Mouse (Mus musculus) lung, embryonic 16.5 days (tissue): ENCODE measurements at regions not wholly inside any gene's neighbourhood (a gene's known extent, or its start where the extent isn't known, plus 50 kb on each side); places are given as distances from the start of the nearest gene placed in this dataset.

Experiments used
- ATAC-seq: fragments of 200-750 bp; cut with Nextera tagmentation; 2 replicates; pipeline ENCODE4 v1.8.0; 2017; ENCODE audit warnings: low read depth, mild to moderate bottlenecking, moderate library complexity
- H3K27ac ChIP-seq: fragments of 300-500 bp; sonication (generic); 2 replicates; pipeline ENCODE4 v1.5.1; 2014; ENCODE audit warnings: mild to moderate bottlenecking, control low read depth, low read length
- H3K27me3 ChIP-seq: fragments of 300-500 bp; sonication (generic); 2 replicates; pipeline ENCODE4 v1.6.1; 2014; ENCODE audit warnings: low read depth, low read length, mixed read lengths; ENCODE audit not compliant: control insufficient read depth, insufficient read depth
- H3K36me3 ChIP-seq: fragments of 300-500 bp; sonication (generic); 2 replicates; pipeline ENCODE4 v1.6.1; 2014; ENCODE audit warnings: low read length; ENCODE audit not compliant: control insufficient read depth, insufficient read depth
- H3K4me1 ChIP-seq: fragments of 300-500 bp; sonication (generic); replicated peaks from 2 replicates; pipeline ENCODE4 v1.6.1; 2014; ENCODE audit warnings: low read length, mixed read lengths; ENCODE audit not compliant: control insufficient read depth, insufficient read depth
- H3K4me2 ChIP-seq: fragments of 300-500 bp; sonication (generic); 2 replicates; pipeline ENCODE4 v1.6.1; 2014; ENCODE audit warnings: low read depth, low read length, control low read depth
- H3K4me3 ChIP-seq: fragments of 300-500 bp; sonication (generic); 2 replicates; pipeline ENCODE4 v1.5.1; 2014; ENCODE audit warnings: mild to moderate bottlenecking, low read length, control low read depth
- H3K9ac ChIP-seq: fragments of 300-500 bp; sonication (generic); 2 replicates; pipeline ENCODE4 v1.6.1; 2014; ENCODE audit warnings: low read length, control low read depth
- H3K9me3 ChIP-seq: fragments of 300-500 bp; sonication (generic); 2 replicates; pipeline ENCODE4 v1.6.1; 2016; ENCODE audit warnings: low read length; ENCODE audit not compliant: control insufficient read depth
- WGBS: fragments of 180-500 bp; shearing (Covaris S2); extraction: QIAGEN DNeasy Blood & Tissue Kit; methylation state at CpG from one replicate; pipeline ENCODE4 v1.1.7; 2014; 5-methylcytosine and 5-hydroxymethylcytosine counted together

DNA sequence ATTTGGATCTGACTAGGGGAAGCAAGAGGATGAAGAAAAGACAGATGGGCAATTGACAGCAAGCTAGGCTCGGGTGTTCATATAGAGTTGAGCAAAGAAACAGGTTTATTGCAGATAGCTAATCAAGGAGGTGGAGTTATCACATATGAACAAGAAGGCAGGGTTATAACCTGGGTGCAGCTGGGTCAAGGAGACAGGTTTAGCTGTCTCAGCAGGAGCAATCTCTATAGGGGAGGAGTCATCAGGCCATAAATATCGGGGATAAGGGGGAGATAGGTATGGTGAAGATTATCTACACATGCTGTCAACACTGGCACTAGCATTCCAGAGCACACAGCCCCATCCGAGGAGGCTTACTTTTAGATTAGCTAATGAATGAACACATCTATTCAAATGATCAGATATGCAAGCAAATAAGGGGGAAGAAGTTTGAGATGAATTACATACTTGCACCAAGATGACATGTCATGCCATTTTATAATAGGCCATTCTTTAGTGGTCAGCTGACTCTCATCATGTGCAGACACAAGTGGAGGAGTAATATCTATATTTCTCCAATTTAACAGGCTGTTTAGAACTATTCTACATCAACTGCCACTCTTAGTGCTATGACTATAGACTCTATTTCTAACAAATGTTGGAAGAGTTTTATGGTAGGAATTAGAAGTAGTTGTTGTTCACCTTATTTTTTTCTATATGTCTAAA is 76.9 kb downstream of the Lhx9 start:
- 53% methylated on average over 3 of the region's 3 CpGs for WGBS
- no peak for ATAC-seq

DNA sequence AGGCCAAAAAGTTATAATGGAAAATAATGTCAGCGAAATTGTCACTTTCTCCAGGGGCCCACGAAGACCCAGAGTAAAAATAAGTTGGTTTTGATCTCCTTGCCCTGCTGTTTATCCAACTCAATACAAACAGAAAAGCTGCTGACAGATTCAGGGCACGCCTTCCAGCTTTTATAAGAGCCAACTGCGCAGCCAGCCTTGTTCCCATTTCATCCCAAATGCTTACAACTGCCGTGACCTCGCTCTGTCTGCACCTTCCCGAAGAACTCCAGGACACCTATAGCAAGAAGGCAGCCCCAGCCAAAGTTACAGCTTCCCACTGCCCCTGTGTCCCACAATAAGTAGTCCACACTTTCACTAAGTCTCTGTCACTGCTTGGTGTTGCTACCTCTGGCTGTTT is 85.5 kb downstream of the Lhx9 start:
- WGBS: 47% methylated on average over 7 of the region's 7 CpGs
- no peak for ATAC-seq
- no peak overlapping the region for H3K4me2 ChIP-seq

More for the DNA sequence above, 76.9 kb downstream of the Lhx9 start:
- Histone ChIP-seq H3K9ac (no peak overlapping the region), H3K4me3 (no peak overlapping the region), H3K4me2 (no peak overlapping the region), H3K27me3 (no peaks in the 10 kb centered on the region), H3K27ac (no peak overlapping the region), H3K9me3 (no peaks in the 10 kb centered on the region), H3K4me1 (no peaks in the 10 kb centered on the region), H3K36me3 (no peaks in the 10 kb centered on the region)

DNA sequence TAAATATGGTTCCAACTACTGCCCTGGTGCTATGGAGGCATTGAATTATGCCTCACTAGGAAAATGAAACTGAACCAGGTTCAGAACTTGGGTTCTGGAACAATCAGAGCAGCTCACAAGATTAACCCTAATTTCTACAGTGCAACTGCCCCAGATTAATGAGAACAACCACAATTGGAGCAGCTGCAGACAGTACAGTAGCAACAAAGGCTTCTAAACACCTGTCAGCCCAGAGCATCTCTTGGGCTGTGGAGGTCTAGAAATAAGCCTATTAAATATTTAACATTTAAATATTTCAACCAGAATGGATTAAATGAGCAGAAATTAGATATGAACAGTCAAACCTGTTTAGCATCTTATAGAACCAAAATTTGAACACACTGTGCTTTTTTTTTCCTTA is 90.6 kb downstream of the Lhx9 start:
- ATAC-seq: no peak
- Histone ChIP-seq H3K36me3 (no peaks in the 10 kb centered on the region), H3K4me3 (no peak overlapping the region), H3K9me3 (no peaks in the 10 kb centered on the region), H3K4me1 (no peaks in the 10 kb centered on the region), H3K27ac (no peak overlapping the region), H3K9ac (no peak overlapping the region), H3K27me3 (no peaks in the 10 kb centered on the region), H3K4me2 (no peak overlapping the region)

More for the DNA sequence above, 85.5 kb downstream of the Lhx9 start:
- no peak overlapping the region for H3K9ac ChIP-seq
- H3K36me3 ChIP-seq: no peaks in the 10 kb centered on the region
- H3K27ac ChIP-seq: no peak overlapping the region
- H3K9me3 ChIP-seq: no peaks in the 10 kb centered on the region
- H3K4me3 ChIP-seq: no peak overlapping the region
- no peaks in the 10 kb centered on the region for H3K4me1 ChIP-seq
- no peaks in the 10 kb centered on the region for H3K27me3 ChIP-seq

DNA sequence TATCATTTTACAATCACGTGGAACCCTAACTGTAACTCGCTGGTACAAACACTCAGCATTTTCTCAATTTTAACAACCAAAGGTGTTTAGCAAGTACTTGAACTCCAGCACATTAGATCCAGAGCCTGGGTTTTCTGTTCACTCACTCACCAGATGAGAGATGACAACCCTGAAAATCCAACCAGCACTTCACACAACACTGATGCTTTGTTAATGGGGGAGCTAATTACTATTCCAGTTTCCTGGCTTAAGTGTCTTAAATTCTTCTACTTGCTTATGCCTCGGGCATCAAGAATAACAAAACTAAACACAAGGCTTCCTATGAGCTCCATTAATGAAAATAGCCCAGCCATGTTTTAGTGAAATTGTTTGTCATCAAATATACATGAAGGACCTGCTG is 113.4 kb upstream of the Nek7 start:
- no peak for ATAC-seq
- Histone ChIP-seq H3K36me3 (no peaks in the 10 kb centered on the region), H3K27ac (no peak overlapping the region), H3K27me3 (no peaks in the 10 kb centered on the region), H3K4me3 (no peak overlapping the region), H3K4me2 (no peak overlapping the region), H3K4me1 (0 out of 2 replicates have a peak, but pooled peaks cover 2% of the 10 kb centered on the region), H3K9ac (no peak overlapping the region), H3K9me3 (no peaks in the 10 kb centered on the region)
- 62% methylated on average over 3 of the region's 3 CpGs for whole genome bisulfite sequencing

DNA sequence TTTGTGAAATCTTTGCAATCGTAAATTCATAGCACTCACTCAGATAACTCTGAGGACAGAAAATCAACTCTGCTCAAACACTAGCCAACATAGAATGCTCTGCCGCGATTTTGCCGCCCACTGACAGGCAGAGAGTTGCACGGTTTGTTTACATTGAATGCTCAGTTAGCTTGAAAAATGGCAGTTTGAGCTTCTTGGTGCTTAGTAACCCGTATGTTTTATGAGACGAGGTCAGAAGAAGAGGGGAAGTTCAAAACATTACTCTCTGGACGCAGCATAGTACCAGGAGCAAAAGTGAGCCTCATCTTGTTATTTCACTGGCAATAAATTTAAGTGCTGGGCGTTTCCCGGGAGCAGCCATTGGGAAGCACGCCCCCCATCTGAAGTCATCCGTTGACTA is 111.1 kb upstream of the Nek7 start:
- ATAC-seq: no peak
- Histone ChIP-seq H3K4me2 (peak overlapping the region; percentile 40), H3K36me3 (no peaks in the 10 kb centered on the region), H3K27me3 (no peaks in the 10 kb centered on the region), H3K4me3 (no peak overlapping the region), H3K9ac (no peak overlapping the region), H3K4me1 (0 out of 2 replicates have a peak, but pooled peaks cover 2% of the 10 kb centered on the region), H3K9me3 (no peaks in the 10 kb centered on the region), H3K27ac (no peak overlapping the region)
- 29% methylated on average over 12 of the region's 12 CpGs for WGBS

DNA sequence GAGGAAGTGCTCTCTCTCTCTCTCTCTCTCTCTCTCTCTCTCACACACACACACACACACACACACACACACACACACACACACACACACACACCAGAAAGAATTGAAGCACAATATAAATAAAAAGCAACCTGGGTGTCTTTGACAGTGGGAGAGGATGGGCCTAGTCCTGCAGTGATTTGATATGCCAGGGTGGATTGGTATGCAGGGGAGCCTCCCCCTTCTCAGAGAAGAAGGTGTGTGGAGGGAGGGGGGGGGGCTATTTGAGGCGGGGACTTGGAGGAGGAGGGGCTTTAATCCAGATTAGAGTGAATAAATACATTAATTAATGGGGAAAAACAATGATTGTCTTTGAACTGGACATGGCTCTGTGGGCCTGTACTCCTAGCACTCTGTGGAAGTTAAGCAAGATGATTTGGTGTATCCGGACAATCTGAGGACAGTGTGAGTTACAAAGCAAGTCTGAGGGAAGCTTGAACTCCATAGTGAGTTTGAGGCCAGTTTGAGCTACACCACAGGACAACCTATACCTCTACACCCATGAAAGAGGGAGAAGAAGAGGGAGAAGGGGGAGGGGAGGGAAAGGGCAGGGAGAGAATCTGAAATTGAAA is 109.3 kb upstream of the Nek7 start:
- no peaks in the 10 kb centered on the region for H3K9me3 ChIP-seq
- no peak for ATAC-seq
- no peak overlapping the region for H3K4me2 ChIP-seq
- 66% methylated on average over 2 of the region's 2 CpGs for WGBS
- no peak overlapping the region for H3K4me3 ChIP-seq
- H3K9ac ChIP-seq: no peak overlapping the region
- H3K4me1 ChIP-seq: 0 out of 2 replicates have a peak, but pooled peaks cover 2% of the 10 kb centered on the region
- H3K27ac ChIP-seq: no peak overlapping the region
- no peaks in the 10 kb centered on the region for H3K36me3 ChIP-seq
- H3K27me3 ChIP-seq: no peaks in the 10 kb centered on the region

DNA sequence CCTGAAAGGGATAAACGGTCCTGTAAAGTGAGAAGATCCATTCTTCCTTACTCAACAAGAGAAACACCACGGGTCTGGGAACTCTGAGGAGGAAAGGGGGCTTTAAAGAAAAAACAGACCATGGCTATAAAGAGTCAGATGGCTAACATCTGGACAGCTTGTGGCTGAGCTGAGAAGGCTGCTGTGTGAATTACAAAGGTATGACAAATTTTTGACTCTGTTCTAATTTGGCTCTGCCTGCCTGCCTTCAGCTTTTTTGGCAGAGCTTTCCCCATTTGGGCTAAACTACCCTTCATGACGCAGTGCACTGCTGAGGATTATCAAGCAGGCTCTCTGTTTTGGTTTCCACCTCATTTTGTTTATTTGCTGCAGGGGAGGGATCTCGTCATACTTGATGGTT is 100.8 kb upstream of the Nek7 start:
- H3K4me3 ChIP-seq: no peak overlapping the region
- no peaks in the 10 kb centered on the region for H3K4me1 ChIP-seq
- H3K9ac ChIP-seq: no peak overlapping the region
- H3K4me2 ChIP-seq: no peak overlapping the region
- no peaks in the 10 kb centered on the region for H3K9me3 ChIP-seq
- no peak for ATAC-seq
- H3K27ac ChIP-seq: no peak overlapping the region
- no peaks in the 10 kb centered on the region for H3K36me3 ChIP-seq
- H3K27me3 ChIP-seq: no peaks in the 10 kb centered on the region
- 34% methylated on average over 4 of the region's 4 CpGs for WGBS

DNA sequence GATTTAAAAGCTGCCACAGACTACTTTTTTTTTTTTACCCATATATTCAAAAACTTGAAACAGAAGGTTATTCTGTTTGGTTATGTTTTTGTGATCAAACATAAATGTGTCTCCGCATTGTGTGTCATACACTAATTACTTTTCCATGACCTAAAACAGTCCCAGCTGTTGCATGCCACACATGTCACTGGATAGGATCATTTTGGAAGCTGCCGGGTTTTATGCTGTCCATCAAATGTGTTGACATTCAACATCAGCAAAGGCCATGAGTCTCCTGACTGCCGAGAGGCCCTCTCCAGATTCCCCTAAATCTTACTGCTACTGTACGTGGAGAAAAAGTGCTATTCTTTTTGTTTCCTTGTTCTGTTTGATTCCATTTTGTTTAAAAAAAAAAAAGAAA is 99.4 kb upstream of the Nek7 start:
- no peak overlapping the region for H3K9ac ChIP-seq
- ATAC-seq: no peak
- H3K9me3 ChIP-seq: no peaks in the 10 kb centered on the region
- no peak overlapping the region for H3K4me3 ChIP-seq
- H3K36me3 ChIP-seq: no peaks in the 10 kb centered on the region
- H3K4me1 ChIP-seq: no peaks in the 10 kb centered on the region
- H3K27me3 ChIP-seq: no peaks in the 10 kb centered on the region
- no peak overlapping the region for H3K27ac ChIP-seq
- WGBS: 62% methylated on average over 4 of the region's 4 CpGs
- H3K4me2 ChIP-seq: no peak overlapping the region

DNA sequence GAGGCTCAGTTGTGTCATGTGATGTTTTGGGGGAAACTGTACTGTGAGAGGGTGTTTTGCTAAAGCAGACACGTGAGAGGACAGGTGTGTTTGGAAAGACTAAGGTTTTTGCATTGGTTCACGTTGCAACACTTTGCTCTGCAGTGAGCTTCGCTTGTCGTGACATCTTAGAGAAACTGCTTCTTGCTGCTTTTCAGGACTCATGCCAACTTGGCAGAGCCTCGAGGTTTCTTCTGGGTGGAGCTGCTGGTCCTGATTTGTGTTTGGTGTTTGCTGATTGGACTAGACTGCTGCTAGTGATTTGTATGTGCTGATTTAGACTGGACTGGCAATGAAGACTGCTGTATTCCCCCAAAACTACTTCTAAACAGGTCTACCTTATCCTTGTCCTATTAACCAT is 97.0 kb upstream of the Nek7 start:
- WGBS: 36% methylated on average over 5 of the region's 5 CpGs
- Histone ChIP-seq H3K4me3 (no peak overlapping the region), H3K36me3 (no peaks in the 10 kb centered on the region), H3K27ac (no peak overlapping the region), H3K9ac (no peak overlapping the region), H3K4me1 (no peaks in the 10 kb centered on the region), H3K9me3 (no peaks in the 10 kb centered on the region), H3K4me2 (no peak overlapping the region), H3K27me3 (no peaks in the 10 kb centered on the region)
- ATAC-seq: no peak
